Mouse (Mus musculus): ENCODE measurements around the gene Foxp3. TPM values are rescaled to one million over a fixed set of nuclear protein-coding genes. Genes with fewer than 3 reads are reported as not detected.

The Foxp3 gene
- total and polyA plus RNA-seq, 3 experiments: 0.21 to 0.38 TPM; not detected in 1

GRCm38 (mm10) chrX:7639536-7640325 lies 66.3 kb downstream of the Foxp3 start:
- dilution Hi-C loops (cut with MboI; ENCODE audit: extremely low pct_ligation_motif_present, extremely low pct_unique_long_range_greater_than_20kb, low sequenced_read_pairs): no loop called here
- in situ Hi-C loops (cut with MboI; ENCODE audit: low pct_ligation_motif_present, low pct_unique_long_range_greater_than_20kb, low sequenced_read_pairs): no loop called here
- no peak for DNase-seq (ENCODE audit: extremely low read depth)
- Histone ChIP-seq H3K27ac (ENCODE audit: insufficient read depth, low read depth) (no peak overlapping the region), H3K4me1 (ENCODE audit: control insufficient read depth in 1 of 2, insufficient read depth in 2 of 2) (peaks cover 0 to 4% of the 10 kb centered on the region in 2 experiments; a peak in 1 of 4 replicates), H3K9ac (ENCODE audit: insufficient read depth, low read depth) (no peak overlapping the region), H3K4me2 (ENCODE audit: insufficient read depth, low read depth, poor library complexity, severe bottlenecking) (no peak overlapping the region), H3K4me3 (replicated peaks in 1 of 3; ENCODE audit: low read depth in 2 of 3, low read length in 2 of 3, poor library complexity in 1 of 3) (no peak overlapping the region), H3K27me3 (replicated peaks) (peaks cover 13% of the 10 kb centered on the region), H3K79me2 (replicated peaks; ENCODE audit: control insufficient read depth, extremely low read depth, insufficient read depth, poor library complexity, severe bottlenecking) (no peaks in the 10 kb centered on the region), H3K36me3 (replicated peaks in 1 of 2; ENCODE audit: control insufficient read depth in 1 of 2, insufficient read depth in 1 of 2, low read length in 1 of 2) (no peaks in the 10 kb centered on the region), H3K9me3 (replicated peaks; ENCODE audit: low read length) (no peaks in the 10 kb centered on the region)
- no peak for TF ChIP-seq BHLHE40 (IDR thresholded peaks at IDR 0.05; ENCODE audit: low read depth, low read length)
- TF ChIP-seq HCFC1 (IDR thresholded peaks at IDR 0.05; ENCODE audit: low read depth, low read length): no peak
- TF ChIP-seq SIN3A (IDR thresholded peaks at IDR 0.05; ENCODE audit: low read length): no peak
- no peak for TF ChIP-seq ZNF384 (IDR thresholded peaks at IDR 0.05; ENCODE audit: low read depth, low read length)
- no peak for TF ChIP-seq MXI1 (IDR thresholded peaks at IDR 0.05; ENCODE audit: low read depth, low read length)

DNA sequence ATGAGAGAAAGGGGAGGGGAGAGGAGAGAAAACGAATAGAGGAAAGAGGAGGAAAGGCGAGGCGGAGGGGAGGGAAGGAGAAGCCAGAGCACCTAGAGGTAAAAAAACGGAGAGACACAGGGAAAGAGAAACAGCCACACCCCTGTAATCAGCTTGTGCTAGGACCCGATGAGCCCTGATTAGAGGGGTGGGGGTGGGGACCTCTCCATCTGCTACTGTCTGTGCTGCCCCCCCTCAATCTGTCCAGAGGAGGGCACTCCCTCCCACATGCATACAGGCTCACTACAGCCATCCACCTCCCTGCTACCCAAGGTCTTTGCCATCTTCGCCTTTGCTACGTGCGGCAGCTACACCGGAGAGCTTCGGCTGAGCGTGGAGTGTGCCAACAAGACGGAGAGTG lies 67.3 kb downstream of the Foxp3 start:
- TF ChIP-seq MAFK (IDR thresholded peaks at IDR 0.05; ENCODE audit: insufficient replicate concordance, low read length) (no peak), ZNF384 (IDR thresholded peaks at IDR 0.05; ENCODE audit: low read depth, low read length) (no peak), TCF12 (IDR thresholded peaks at IDR 0.05; ENCODE audit: low read depth, low read length) (no peak), ZC3H11A (IDR thresholded peaks at IDR 0.05; ENCODE audit: low read depth, low read length) (no peak), JUND (conservative IDR thresholded peaks at IDR 0.05; ENCODE audit: low read depth, low read length) (no peak), ZMIZ1 (IDR thresholded peaks at IDR 0.05; ENCODE audit: low read depth, low read length) (no peak), RCOR1 (conservative IDR thresholded peaks at IDR 0.05; ENCODE audit: low read depth, low read length) (no peak), KAT2A (IDR thresholded peaks at IDR 0.05; ENCODE audit: insufficient replicate concordance, low read length) (no peak), USF1 (IDR thresholded peaks at IDR 0.05; ENCODE audit: low read depth, low read length) (no peak), ELF1 (IDR thresholded peaks at IDR 0.05; ENCODE audit: low read depth, low read length) (no peak)
- Histone ChIP-seq H3K4me3 (replicated peaks in 1 of 3; ENCODE audit: low read depth in 2 of 3, low read length in 2 of 3, poor library complexity in 1 of 3) (no peak overlapping the region), H3K36me3 (replicated peaks in 1 of 2; ENCODE audit: control insufficient read depth in 1 of 2, insufficient read depth in 1 of 2, low read length in 1 of 2) (no peaks in the 10 kb centered on the region), H3K27me3 (replicated peaks) (peaks cover 13% of the 10 kb centered on the region), H3K79me2 (replicated peaks; ENCODE audit: control insufficient read depth, extremely low read depth, insufficient read depth, poor library complexity, severe bottlenecking) (no peaks in the 10 kb centered on the region), H3K4me2 (ENCODE audit: insufficient read depth, low read depth, poor library complexity, severe bottlenecking) (no peak overlapping the region), H3K27ac (ENCODE audit: insufficient read depth, low read depth) (no peak overlapping the region), H3K4me1 (ENCODE audit: control insufficient read depth in 1 of 2, insufficient read depth in 2 of 2) (peaks cover 3 to 4% of the 10 kb centered on the region in 2 experiments; a peak in 2 of 4 replicates), H3K9me3 (replicated peaks; ENCODE audit: low read length) (no peaks in the 10 kb centered on the region), H3K9ac (ENCODE audit: insufficient read depth, low read depth) (no peak overlapping the region)
- in situ Hi-C loops (cut with MboI; ENCODE audit: low pct_ligation_motif_present, low pct_unique_long_range_greater_than_20kb, low sequenced_read_pairs): no loop called here
- dilution Hi-C loops (cut with MboI; ENCODE audit: extremely low pct_ligation_motif_present, extremely low pct_unique_long_range_greater_than_20kb, low sequenced_read_pairs): no loop called here
- no peak for DNase-seq (ENCODE audit: extremely low read depth)

Other genes starting within 250 kb of the Foxp3 start
- 0.42 and 0.81 TPM in 2 replicates for gene Usp27x, start 197.8 kb upstream of the Foxp3 start, total RNA-seq (2012; rRNA removed)
- 0.36 and 0.49 TPM in 2 replicates for gene Usp27x, start 197.8 kb upstream of the Foxp3 start, total RNA-seq (2014; rRNA removed)
- 0.50 and 0.64 TPM in 2 replicates for gene Usp27x, start 197.8 kb upstream of the Foxp3 start, polyA plus RNA-seq (2012; ENCODE audit: insufficient read length, low read depth)
- 0.29 and 0.51 TPM in 2 replicates for gene Ppp1r3f, start 639 bp downstream of the Foxp3 start, total RNA-seq (2012; rRNA removed)
- gene Ppp1r3f, start 639 bp downstream of the Foxp3 start, total RNA-seq (2014; rRNA removed): 0.13 TPM in 1 of 2 replicates, not detected in the other
- 0.16 and 0.57 TPM in 2 replicates for gene Ppp1r3f, start 639 bp downstream of the Foxp3 start, polyA plus RNA-seq (2012; ENCODE audit: insufficient read length, low read depth)
- gene Ccdc22, start 31.9 kb downstream of the Foxp3 start, total RNA-seq (2012; rRNA removed): 32.4 and 34.7 TPM in 2 replicates
- gene Ccdc22, start 31.9 kb downstream of the Foxp3 start, total RNA-seq (2014; rRNA removed): 24.4 and 26.0 TPM in 2 replicates
- 23.9 and 26.2 TPM in 2 replicates for gene Ccdc22, start 31.9 kb downstream of the Foxp3 start, polyA plus RNA-seq (2012; ENCODE audit: insufficient read length, low read depth)
- gene Cacna1f, start 33.4 kb downstream of the Foxp3 start, total RNA-seq (2012; rRNA removed): 0.17 and 0.21 TPM in 2 replicates
- not detected in 2 replicates for gene Cacna1f, start 33.4 kb downstream of the Foxp3 start, total RNA-seq (2014; rRNA removed)
- gene Cacna1f, start 33.4 kb downstream of the Foxp3 start, polyA plus RNA-seq (2012; ENCODE audit: insufficient read length, low read depth): 0.07 TPM in 1 of 2 replicates, not detected in the other
- 0.80 and 1.2 TPM in 2 replicates for gene Syp, start 64.8 kb downstream of the Foxp3 start, total RNA-seq (2012; rRNA removed)
- gene Syp, start 64.8 kb downstream of the Foxp3 start, total RNA-seq (2014; rRNA removed): 0.27 TPM in 2 replicates
- gene Syp, start 64.8 kb downstream of the Foxp3 start, polyA plus RNA-seq (2012; ENCODE audit: insufficient read length, low read depth): 0.65 and 0.74 TPM in 2 replicates
- gene Prickle3, start 83.6 kb downstream of the Foxp3 start, total RNA-seq (2012; rRNA removed): 3.9 and 4.5 TPM in 2 replicates
- gene Prickle3, start 83.6 kb downstream of the Foxp3 start, total RNA-seq (2014; rRNA removed): 2.2 and 2.3 TPM in 2 replicates
- gene Prickle3, start 83.6 kb downstream of the Foxp3 start, polyA plus RNA-seq (2012; ENCODE audit: insufficient read length, low read depth): 12.5 and 13.7 TPM in 2 replicates
- 163 and 183 TPM in 2 replicates for gene Plp2, start 97.7 kb downstream of the Foxp3 start, total RNA-seq (2012; rRNA removed)
- gene Plp2, start 97.7 kb downstream of the Foxp3 start, total RNA-seq (2014; rRNA removed): 144 and 173 TPM in 2 replicates
- 207 and 247 TPM in 2 replicates for gene Plp2, start 97.7 kb downstream of the Foxp3 start, polyA plus RNA-seq (2012; ENCODE audit: insufficient read length, low read depth)
- gene Magix, start 107.6 kb downstream of the Foxp3 start, total RNA-seq (2012; rRNA removed): 0.13 TPM in 1 of 2 replicates, not detected in the other
- gene Magix, start 107.6 kb downstream of the Foxp3 start, total RNA-seq (2014; rRNA removed): not detected in 2 replicates
- not detected in 2 replicates for gene Magix, start 107.6 kb downstream of the Foxp3 start, polyA plus RNA-seq (2012; ENCODE audit: insufficient read length, low read depth)
- 14.6 and 16.8 TPM in 2 replicates for gene Gpkow, start 123.5 kb downstream of the Foxp3 start, total RNA-seq (2012; rRNA removed)
- gene Gpkow, start 123.5 kb downstream of the Foxp3 start, total RNA-seq (2014; rRNA removed): 6.6 and 9.3 TPM in 2 replicates
- gene Gpkow, start 123.5 kb downstream of the Foxp3 start, polyA plus RNA-seq (2012; ENCODE audit: insufficient read length, low read depth): 32.2 and 35.3 TPM in 2 replicates
- gene Wdr45, start 140.7 kb downstream of the Foxp3 start, total RNA-seq (2012; rRNA removed): 13.9 and 21.4 TPM in 2 replicates
- gene Wdr45, start 140.7 kb downstream of the Foxp3 start, total RNA-seq (2014; rRNA removed): 19.4 and 24.1 TPM in 2 replicates
- 18.0 and 21.7 TPM in 2 replicates for gene Wdr45, start 140.7 kb downstream of the Foxp3 start, polyA plus RNA-seq (2012; ENCODE audit: insufficient read length, low read depth)
- 0.47 TPM in 1 of 2 replicates, not detected in the other for gene Gm45208, start 148.6 kb downstream of the Foxp3 start, total RNA-seq (2012; rRNA removed)
- gene Gm45208, start 148.6 kb downstream of the Foxp3 start, total RNA-seq (2014; rRNA removed): not detected in 2 replicates
- 13.0 and 13.1 TPM in 2 replicates for gene Gm45208, start 148.6 kb downstream of the Foxp3 start, polyA plus RNA-seq (2012; ENCODE audit: insufficient read length, low read depth)
- gene Praf2, start 154.8 kb downstream of the Foxp3 start, total RNA-seq (2012; rRNA removed): 41.8 and 49.1 TPM in 2 replicates
- 25.7 and 26.9 TPM in 2 replicates for gene Praf2, start 154.8 kb downstream of the Foxp3 start, total RNA-seq (2014; rRNA removed)
- gene Praf2, start 154.8 kb downstream of the Foxp3 start, polyA plus RNA-seq (2012; ENCODE audit: insufficient read length, low read depth): 40.5 and 40.6 TPM in 2 replicates
- gene Ccdc120, start 177.3 kb downstream of the Foxp3 start, total RNA-seq (2012; rRNA removed): 3.6 and 6.9 TPM in 2 replicates
- gene Ccdc120, start 177.3 kb downstream of the Foxp3 start, total RNA-seq (2014; rRNA removed): 3.5 and 4.4 TPM in 2 replicates
- 6.9 and 9.0 TPM in 2 replicates for gene Ccdc120, start 177.3 kb downstream of the Foxp3 start, polyA plus RNA-seq (2012; ENCODE audit: insufficient read length, low read depth)
- 12.9 and 15.9 TPM in 2 replicates for gene Tfe3, start 188.9 kb downstream of the Foxp3 start, total RNA-seq (2012; rRNA removed)
- gene Tfe3, start 188.9 kb downstream of the Foxp3 start, total RNA-seq (2014; rRNA removed): 6.7 and 8.3 TPM in 2 replicates
- gene Tfe3, start 188.9 kb downstream of the Foxp3 start, polyA plus RNA-seq (2012; ENCODE audit: insufficient read length, low read depth): 26.0 TPM in 2 replicates
- gene Gripap1, start 216.1 kb downstream of the Foxp3 start, total RNA-seq (2012; rRNA removed): 25.5 and 27.1 TPM in 2 replicates
- gene Gripap1, start 216.1 kb downstream of the Foxp3 start, total RNA-seq (2014; rRNA removed): 15.7 and 19.9 TPM in 2 replicates
- 49.4 and 53.1 TPM in 2 replicates for gene Gripap1, start 216.1 kb downstream of the Foxp3 start, polyA plus RNA-seq (2012; ENCODE audit: insufficient read length, low read depth)
- gene Kcnd1, start 248.6 kb downstream of the Foxp3 start, total RNA-seq (2012; rRNA removed): 0.38 and 0.51 TPM in 2 replicates
- gene Kcnd1, start 248.6 kb downstream of the Foxp3 start, total RNA-seq (2014; rRNA removed): 0.57 and 0.63 TPM in 2 replicates
- gene Kcnd1, start 248.6 kb downstream of the Foxp3 start, polyA plus RNA-seq (2012; ENCODE audit: insufficient read length, low read depth): 3.1 and 3.4 TPM in 2 replicates